Mouse (Mus musculus): ENCODE measurements around the gene Tcp11l2. TPM values are rescaled to one million over a fixed set of nuclear protein-coding genes. Genes with fewer than 3 reads are reported as not detected.

Tcp11l2 gene
- 8.9 and 11.0 TPM in 2 replicates for polyA plus RNA-seq (2012; ENCODE audit: insufficient read depth, insufficient read length, missing spikeins)

DNA sequence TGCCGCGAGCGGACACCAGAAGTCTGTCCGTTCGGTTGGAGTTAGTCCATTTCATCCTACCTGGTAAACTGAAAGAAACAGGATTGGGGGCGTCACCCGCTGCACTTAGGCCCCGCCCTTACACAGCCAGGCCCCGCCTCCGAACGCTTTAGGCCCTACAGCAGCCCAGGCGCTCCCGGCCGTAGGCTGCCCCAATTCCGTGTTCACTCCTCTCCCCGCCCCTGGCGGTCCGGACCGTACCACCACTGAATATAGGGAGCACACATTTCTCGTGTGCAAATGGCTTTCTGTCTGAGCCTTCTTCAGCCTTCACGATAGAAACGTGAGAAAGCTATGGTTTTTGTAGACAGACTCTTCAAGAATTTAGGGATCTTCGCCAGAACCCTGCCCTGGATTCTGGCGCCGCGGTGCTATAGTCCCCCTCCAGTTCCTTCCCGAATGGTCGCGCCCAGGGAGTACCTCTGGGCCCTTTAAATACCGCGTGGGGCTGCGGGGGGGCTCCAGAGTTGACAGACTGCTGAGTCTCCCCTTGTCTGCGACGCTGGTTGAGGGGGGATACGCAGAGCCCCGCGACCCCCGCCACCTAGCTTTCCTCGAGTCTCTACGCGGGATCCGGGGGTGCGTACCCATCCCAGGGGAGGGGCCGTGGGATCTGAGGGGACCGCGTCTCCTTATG lies at the start of gene Tcp11l2:
Gene Tcp11l2 (plus strand): TSS at position 232 of the 676 bp plus-strand sequence.
- Histone ChIP-seq H3K4me1 (ENCODE audit: control insufficient read depth, insufficient read depth, insufficient read length, low read length) (peaks cover 20% of the 10 kb centered on the region), H3K27ac (replicated peaks; ENCODE audit: low read depth, low read length) (peak within 1 kb of the TSS; percentile 97), H3K4me3 (ENCODE audit: insufficient read depth, low read depth, low read length) (peak within 1 kb of the TSS; percentile 99)

DNA sequence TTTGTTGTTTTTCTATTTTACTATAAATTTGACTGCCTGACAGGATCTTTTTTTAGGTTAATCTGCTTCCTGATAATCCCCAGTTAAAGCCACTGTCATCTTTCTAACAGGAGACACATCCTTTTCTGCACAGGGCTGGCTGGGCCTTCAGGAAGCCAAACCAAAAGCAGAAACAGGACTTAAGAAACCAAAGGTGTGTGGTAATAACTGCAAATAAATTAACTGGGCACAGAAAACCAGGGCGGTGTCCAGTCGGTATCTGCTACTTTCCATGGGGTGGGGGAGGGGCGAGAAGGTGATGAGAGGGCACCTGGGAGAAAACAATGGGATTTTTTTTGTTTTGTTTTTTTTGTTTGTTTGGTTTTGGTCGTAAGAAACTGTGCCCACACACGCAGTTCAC lies 49.4 kb upstream of the Tcp11l2 start:
- Histone ChIP-seq H3K4me3 (ENCODE audit: insufficient read depth, low read depth, low read length) (no peak overlapping the region), H3K4me1 (ENCODE audit: control insufficient read depth, insufficient read depth, insufficient read length, low read length) (peaks cover 4% of the 10 kb centered on the region), H3K27ac (replicated peaks; ENCODE audit: low read depth, low read length) (no peak overlapping the region)

DNA sequence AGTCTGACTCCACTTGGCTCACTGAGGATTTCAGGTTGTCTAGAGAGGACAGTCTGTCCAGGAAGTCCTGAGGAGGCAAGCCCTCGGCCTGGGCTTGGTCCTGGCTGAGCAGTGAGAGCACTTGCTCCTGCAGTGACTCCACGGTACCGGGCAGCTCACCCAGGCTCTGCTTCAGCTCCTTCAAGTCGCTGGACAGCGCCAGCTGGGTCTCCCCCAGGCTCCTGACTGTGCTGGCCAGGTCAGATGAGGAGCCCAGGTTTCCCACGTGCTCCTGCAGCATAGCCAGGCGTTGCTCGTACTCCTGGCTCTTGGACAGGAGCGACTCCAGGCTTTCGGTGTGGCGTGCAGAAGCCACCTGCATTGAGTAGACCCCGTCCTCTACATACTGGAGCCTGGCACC lies 48.8 kb upstream of the Tcp11l2 start:
- Histone ChIP-seq H3K27ac (replicated peaks; ENCODE audit: low read depth, low read length) (no peak overlapping the region), H3K4me1 (ENCODE audit: control insufficient read depth, insufficient read depth, insufficient read length, low read length) (peaks cover 5% of the 10 kb centered on the region), H3K4me3 (ENCODE audit: insufficient read depth, low read depth, low read length) (no peak overlapping the region)

DNA sequence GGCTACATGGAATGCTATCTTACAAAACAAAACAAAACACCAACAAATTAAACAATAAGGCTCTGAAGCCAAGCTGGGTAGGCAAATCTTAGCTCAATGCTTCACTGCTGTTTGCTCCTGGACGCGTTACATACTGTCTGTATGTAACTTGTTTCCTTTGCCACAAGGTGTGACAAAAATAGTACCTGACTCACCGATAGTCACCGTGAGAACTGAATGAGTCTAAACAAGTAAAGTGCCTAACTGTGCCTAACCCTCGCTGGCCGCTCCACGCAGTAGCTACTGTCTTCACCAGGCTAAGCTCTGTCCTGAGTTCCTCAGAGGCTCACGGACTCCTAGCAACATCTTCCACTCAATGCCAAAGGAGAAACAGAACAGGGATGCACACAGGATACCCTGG lies 46.0 kb upstream of the Tcp11l2 start:
- Histone ChIP-seq H3K4me1 (ENCODE audit: control insufficient read depth, insufficient read depth, insufficient read length, low read length) (peaks cover 5% of the 10 kb centered on the region), H3K27ac (replicated peaks; ENCODE audit: low read depth, low read length) (no peak overlapping the region), H3K4me3 (ENCODE audit: insufficient read depth, low read depth, low read length) (no peak overlapping the region)

DNA sequence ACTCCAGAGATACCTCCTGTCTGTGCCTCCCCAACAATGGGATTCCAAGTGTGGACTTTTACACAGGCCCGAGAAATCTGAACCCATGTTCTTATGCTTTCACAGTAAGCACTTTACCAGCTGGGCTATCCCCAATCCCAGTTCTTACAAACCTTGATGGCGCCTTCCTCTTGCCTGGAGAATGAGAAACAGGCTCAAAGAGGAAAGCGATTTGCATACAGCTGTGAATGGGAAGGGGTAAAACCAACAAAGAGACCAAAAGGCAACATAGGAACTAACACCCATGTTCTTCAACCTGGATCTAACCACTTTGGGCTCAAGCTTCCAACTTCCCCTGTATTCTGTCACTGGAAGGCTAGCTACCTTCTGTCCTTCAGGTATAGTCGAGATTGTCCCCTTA lies 44.9 kb upstream of the Tcp11l2 start:
- H3K4me3 ChIP-seq (ENCODE audit: insufficient read depth, low read depth, low read length): no peak overlapping the region; the same call in 1 of the 2 replicates
- H3K27ac ChIP-seq (replicated peaks; ENCODE audit: low read depth, low read length): 0 out of 2 replicates have a peak overlapping the region, but pooled peaks have one; percentile 12
- H3K4me1 ChIP-seq (ENCODE audit: control insufficient read depth, insufficient read depth, insufficient read length, low read length): peaks cover 5% of the 10 kb centered on the region

DNA sequence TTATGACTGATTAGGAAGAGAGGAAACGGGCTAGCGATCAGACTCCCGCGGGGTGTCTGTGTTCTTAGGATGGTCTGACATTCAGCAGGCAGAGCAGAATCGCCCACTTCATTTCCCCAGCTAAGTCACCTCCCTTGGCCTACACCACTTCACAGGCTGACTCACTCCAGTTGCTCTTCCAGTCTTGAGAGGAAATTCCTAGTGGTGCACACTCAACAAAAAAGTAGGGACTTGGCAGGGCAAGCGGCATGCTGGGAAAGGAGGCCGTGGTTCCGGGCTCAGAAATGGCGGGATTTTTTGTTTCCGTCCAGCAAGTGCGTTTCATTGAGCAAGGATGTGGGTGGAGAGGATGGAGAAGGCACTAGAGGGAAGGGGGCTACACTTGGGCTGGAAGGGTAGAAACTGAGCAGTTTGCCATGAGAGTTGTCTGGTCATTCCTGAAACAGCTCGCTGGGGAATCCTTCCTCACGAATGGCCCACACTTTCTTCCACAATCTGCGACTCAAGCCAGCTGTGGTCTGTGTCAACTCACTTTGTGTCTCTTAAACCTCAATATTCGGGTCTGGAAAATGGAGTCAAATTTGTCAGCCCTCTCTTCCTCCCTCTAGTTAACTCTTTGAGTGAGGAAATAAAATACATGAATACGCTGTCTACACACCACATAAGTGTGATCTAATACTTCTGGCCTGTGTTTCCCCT lies 44.1 kb upstream of the Tcp11l2 start:
- Histone ChIP-seq H3K27ac (replicated peaks; ENCODE audit: low read depth, low read length) (0 out of 2 replicates have a peak overlapping the region, but pooled peaks have one; percentile 12), H3K4me3 (ENCODE audit: insufficient read depth, low read depth, low read length) (peak overlapping the region; percentile 72), H3K4me1 (ENCODE audit: control insufficient read depth, insufficient read depth, insufficient read length, low read length) (peaks cover 5% of the 10 kb centered on the region)

DNA sequence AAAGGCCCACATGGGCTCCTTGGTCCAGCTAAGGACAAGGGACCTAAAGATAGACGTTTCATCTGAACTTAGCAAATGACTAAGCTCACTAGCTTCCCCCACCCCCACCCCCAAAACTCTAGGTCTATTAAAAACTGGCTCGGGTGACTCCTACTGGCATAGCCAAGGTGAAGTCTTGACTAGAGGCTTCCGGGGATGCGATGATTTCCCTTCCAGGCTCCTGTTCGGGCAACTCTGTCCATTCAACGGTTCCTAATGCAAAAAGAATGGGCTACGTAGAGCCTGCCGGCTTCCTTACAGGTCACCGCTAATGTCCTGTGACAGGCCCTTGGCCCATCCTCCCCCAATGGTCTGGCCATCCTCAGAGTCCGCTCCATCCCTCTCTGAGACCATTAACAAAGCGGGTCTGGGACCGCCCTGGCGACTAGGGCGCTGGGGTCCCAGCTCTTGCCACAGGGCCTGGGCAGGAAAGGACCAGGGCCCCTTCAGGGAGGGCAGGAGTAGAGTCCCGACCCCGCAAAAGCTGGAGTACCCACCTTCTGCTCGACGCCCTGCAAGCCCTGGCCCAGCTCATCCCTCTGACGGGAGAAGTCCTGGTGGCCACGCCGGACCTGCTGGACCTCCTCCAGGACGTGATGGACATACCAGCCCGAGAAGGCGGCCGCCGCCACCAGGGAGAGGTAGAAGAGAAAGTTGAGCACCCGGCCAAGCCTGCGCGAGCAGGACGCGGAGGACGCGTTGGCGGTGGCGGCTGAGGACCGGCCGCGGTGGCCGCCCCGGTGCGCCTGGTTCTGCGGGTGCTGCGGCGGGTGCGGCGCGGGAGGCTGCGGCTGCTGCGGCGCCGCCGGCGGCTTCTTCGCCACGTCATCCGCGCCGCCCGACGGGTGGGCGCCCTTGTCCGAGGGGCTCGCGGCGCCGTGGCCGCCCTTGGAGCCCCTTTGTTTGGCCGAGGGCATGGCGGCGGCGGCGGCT lies 43.2 kb upstream of the Tcp11l2 start:
- peak overlapping the region; percentile 14; the same call in 1 of the 2 replicates for H3K27ac ChIP-seq (replicated peaks; ENCODE audit: low read depth, low read length)
- peaks cover 5% of the 10 kb centered on the region for H3K4me1 ChIP-seq (ENCODE audit: control insufficient read depth, insufficient read depth, insufficient read length, low read length)

DNA sequence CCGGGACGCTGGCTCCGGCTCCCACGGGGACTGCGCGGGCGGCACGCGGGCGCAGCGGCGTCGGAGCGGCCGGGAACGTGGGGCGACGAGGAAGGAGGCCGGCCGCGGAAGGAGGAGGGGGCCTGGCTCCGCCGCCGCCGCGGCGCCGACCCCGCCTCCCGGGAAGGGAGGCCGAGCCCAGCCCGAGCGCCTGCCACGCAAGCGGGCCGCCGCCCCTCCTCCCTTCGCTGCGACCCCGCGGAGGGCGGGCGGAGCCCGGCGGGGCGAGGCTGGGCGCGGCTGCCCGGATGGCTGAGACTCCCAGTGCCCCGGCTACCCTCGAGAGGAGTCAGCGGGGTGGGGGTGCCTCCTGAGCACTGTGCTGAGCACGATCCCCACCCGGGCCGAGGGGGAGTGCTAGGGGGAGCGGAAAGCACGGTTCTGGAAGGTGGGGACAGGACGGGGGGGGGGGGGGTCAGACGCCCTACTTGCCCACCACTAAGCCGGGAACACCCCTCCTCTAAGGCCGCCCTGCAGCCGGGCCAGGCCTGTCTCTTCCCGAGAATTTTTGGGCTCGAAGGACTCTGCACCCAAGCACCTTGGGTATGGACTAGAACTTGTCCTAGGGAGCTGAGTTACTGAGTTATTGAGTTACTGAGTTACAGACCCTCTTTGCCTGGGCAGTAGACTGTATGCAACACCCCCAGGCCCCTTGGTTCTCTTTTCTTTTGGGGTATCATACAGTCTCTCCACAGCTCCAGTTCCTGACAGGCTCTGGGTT lies 42.3 kb upstream of the Tcp11l2 start, which contains the start of gene Ckap4:
Gene Ckap4 (minus strand): TSS at position 151 of the 760 bp plus-strand sequence.
- Histone ChIP-seq H3K27ac (replicated peaks; ENCODE audit: low read depth, low read length) (peak within 1 kb of the TSS; percentile 31), H3K4me3 (ENCODE audit: insufficient read depth, low read depth, low read length) (peak within 1 kb of the TSS; percentile 72), H3K4me1 (ENCODE audit: control insufficient read depth, insufficient read depth, insufficient read length, low read length) (peaks cover 5% of the 10 kb centered on the region)

More for the DNA sequence above, 43.2 kb upstream of the Tcp11l2 start:
- peak overlapping the region; percentile 72 for H3K4me3 ChIP-seq (ENCODE audit: insufficient read depth, low read depth, low read length)

DNA sequence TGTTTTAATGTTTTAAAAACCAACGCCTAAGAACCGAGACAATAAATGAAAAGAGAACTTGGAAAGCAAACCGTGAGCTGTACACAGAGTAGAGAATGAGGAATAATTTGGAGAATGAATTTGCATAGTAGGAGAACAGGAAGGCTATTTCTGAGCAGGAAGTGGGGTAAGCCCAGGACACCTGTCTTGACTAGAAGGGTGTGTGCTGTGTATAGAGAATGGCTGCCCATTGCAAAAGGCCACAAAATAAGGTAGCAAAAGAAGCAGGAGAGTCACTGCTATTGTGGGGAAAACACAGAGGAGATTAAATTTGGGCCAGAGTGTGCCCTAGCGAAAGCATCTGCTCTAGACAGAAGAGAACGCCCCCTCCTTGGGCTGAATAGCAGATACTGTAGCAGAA lies 41.0 kb upstream of the Tcp11l2 start:
- Histone ChIP-seq H3K4me1 (ENCODE audit: control insufficient read depth, insufficient read depth, insufficient read length, low read length) (peaks cover 5% of the 10 kb centered on the region), H3K27ac (replicated peaks; ENCODE audit: low read depth, low read length) (no peak overlapping the region), H3K4me3 (ENCODE audit: insufficient read depth, low read depth, low read length) (no peak overlapping the region)

DNA sequence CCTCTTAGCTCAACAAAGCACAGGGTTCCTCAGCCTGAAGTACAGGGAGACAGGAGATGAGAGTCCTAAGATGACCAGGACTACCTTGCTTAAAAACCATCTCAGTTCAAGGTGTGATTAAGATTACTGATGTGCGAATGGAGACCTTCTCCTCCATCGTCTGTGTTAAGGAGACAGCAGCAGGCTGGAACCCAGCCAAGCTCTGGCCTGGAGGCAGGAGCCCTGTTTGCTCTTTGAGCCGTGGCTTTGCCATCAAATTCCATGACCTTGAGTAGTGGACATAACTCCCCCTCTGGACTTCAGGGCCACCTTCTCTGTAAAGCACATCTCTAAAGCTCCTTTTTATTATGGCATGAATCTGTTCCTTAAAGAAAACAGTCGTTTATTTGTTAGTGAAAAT lies 40.6 kb upstream of the Tcp11l2 start:
- no peak overlapping the region for H3K27ac ChIP-seq (replicated peaks; ENCODE audit: low read depth, low read length)
- H3K4me3 ChIP-seq (ENCODE audit: insufficient read depth, low read depth, low read length): no peak overlapping the region
- peaks cover 5% of the 10 kb centered on the region for H3K4me1 ChIP-seq (ENCODE audit: control insufficient read depth, insufficient read depth, insufficient read length, low read length)

DNA sequence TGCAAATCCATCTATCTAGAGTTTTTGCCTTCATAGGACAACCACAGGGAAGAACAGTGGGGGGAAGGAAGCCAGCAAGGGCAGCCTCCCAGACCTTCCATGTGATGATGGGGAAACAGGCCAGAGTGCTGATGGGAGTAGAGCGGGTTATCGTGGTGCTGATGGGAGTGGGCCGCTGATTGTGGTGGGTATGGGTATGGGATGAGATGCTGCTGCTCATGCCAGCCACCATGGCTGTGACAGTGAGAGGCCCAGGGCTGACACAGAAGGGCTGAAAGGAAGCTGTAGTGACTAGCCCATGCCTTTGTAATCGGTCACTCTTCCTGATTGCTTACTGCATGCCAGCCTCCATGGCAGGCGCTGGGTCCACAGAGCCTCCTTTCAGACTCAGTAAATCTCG lies 36.8 kb upstream of the Tcp11l2 start:
- Histone ChIP-seq H3K27ac (replicated peaks; ENCODE audit: low read depth, low read length) (no peak overlapping the region), H3K4me3 (ENCODE audit: insufficient read depth, low read depth, low read length) (no peak overlapping the region), H3K4me1 (ENCODE audit: control insufficient read depth, insufficient read depth, insufficient read length, low read length) (no peaks in the 10 kb centered on the region)

DNA sequence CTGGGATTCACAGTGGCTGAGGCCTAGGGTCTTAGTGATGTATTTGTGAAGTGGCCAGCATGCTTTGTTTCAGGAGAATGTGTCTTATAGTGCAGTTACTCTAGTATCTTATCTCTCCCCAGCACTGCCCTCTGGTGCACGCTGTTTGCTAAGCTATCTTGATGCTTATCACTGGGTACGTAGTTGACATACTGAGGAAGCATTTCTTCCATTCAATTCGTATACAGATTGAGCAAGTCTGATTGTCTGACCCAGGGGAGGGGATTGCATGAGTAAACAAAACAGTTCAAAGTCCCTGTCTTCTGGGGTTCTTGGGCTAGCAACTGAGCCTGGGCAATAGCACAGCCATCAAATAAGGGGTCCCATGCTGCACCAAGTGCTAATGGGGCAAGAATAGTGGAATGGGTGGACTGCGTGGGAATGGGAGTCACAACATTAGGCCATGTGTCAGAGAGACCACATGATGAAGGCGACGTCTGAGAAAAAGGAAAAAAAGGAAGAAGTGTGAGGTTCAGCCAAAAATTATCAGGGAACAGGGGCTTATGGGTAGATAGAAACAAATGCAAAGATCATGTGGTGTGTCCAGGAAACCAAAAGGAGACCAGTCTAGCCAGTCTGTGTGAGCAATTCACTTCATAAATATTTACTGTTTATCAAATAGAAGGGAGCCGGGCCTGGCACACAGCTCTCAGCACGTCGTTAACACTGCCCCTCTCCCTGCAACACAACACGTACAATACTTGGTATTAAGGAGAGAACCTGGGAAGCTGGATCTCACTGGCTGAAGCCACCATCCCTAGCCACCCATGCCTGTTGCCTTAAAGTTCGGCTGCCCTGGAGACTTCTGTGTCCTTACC lies 33.4 kb upstream of the Tcp11l2 start:
- Histone ChIP-seq H3K27ac (replicated peaks; ENCODE audit: low read depth, low read length) (no peak overlapping the region), H3K4me1 (ENCODE audit: control insufficient read depth, insufficient read depth, insufficient read length, low read length) (no peaks in the 10 kb centered on the region), H3K4me3 (ENCODE audit: insufficient read depth, low read depth, low read length) (no peak overlapping the region)

DNA sequence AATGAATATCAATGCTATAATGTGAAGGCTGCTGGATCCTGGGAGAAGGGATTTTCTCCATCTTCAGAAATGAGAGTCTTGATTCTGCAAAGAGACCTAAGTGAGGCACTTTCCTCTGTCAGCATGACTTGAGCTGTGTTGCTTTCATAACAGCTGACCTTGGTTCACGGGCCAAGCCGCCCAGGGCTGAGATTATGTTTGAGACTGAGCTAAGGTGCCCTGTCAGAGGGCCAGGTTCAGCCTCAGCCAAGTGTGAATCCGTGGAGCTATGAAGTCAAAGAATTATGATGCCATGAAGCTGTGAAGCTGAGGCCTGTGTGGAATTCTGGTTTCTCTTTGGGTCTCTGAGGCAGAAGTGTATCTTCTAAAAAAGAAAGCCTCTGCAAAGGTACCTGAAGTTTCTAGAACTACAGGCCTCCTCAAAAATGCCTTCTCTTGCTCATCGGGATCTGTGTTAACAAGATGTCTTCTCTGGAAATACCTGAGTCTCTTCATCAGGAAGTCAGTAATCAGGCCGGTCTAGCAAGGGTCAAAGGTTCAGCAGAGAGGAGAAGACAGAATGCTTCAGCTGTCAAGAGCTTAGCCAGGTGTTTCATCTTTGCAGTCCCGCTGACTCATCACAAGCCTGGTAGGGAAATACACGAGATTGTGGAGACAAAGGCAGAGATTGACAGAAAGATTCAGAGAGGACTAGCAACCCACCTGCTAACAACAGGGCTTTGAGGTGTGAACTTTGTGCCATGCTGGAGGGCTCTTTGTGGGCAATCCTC lies 31.4 kb upstream of the Tcp11l2 start:
- no peak overlapping the region for H3K27ac ChIP-seq (replicated peaks; ENCODE audit: low read depth, low read length)
- no peaks in the 10 kb centered on the region; the same call in 1 of the 2 replicates for H3K4me1 ChIP-seq (ENCODE audit: control insufficient read depth, insufficient read depth, insufficient read length, low read length)
- no peak overlapping the region for H3K4me3 ChIP-seq (ENCODE audit: insufficient read depth, low read depth, low read length)

Measured in brown adipose tissue, adult 24 weeks (tissue).